Comparison of ENCODE assay signal across 9 mouse cellular contexts in the genomic region with DNA sequence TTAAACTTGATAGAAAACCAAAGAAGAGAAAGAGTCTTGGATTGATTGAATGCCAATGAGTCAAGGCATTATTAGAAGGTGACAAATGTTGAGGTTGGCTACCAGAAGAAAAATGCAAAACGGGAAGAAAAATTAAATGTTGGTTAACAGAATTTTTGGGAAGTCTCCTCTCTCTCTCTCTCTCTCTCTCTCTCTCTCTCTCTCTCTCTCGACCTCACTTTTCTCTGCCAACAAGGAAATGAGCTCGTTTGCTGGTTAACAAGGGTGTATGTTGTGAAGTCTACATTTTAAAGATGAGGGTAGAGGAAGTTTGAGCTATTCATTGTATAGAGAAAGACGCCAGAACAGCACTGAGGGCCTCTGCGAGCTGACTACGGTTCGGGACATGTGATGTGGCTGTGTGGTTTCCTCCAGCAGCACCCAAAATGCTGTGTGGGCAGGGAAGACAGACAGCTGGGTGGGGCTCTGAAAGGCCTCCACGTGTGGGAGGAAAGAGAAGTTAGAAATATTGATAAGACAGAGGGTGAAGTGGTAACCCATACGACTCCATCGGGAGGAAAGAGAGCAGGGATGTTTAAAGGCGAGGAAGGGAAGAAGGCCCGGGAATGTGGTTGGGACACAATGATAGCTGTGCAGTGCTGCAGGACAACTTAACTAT.
A peak's percentile ranks its signal among the peaks of the same experiment; 100 is the strongest.
DNase-seq lines count a peak whose midpoint lies in the region; ATAC-seq and TF ChIP-seq lines count a peak whose summit lies in the region.
"Had no signal": no experiment of that assay in that cellular context is flagged by ENCODE, and none has a peak within 500 bp of the region (broad histone marks: within the 10 kb centered on the region; RNA-seq: fewer than 3 reads in every experiment).

No protein-coding gene starts in this region.

- H3K9me3 ChIP-seq in liver, embryonic 14.5 days (ENCODE audit: control insufficient read depth, low read length), result no peaks in the 10 kb centered on the region
- no peaks in the 10 kb centered on the region for H3K9me3 ChIP-seq in forebrain, postnatal 0 days (ENCODE audit: low read length)

- no peak for TF ChIP-seq EP300 in liver, embryonic 14.5 days (IDR thresholded peaks at IDR 0.05; ENCODE audit: low read depth)

- TF ChIP-seq POLR2A in bone marrow macrophage, adult 2 months (IDR thresholded peaks at IDR 0.05; ENCODE audit: borderline replicate concordance, low read depth, low read length), result no peak

- H3K4me3 ChIP-seq in bone marrow macrophage, adult 2 months (ENCODE audit: insufficient read depth, low read length), result 0 out of 2 replicates have a peak overlapping the region, but pooled peaks have one; percentile 14
- H3K4me3 ChIP-seq in liver, embryonic 14.5 days (ENCODE audit: insufficient read depth in 1 of 2, low read depth in 2 of 2, low read length in 2 of 2), result peak overlapping the region in 1 of 2 experiments; percentile 15; a peak in 1 of 4 replicates
- H3K4me3 ChIP-seq in forebrain, postnatal 0 days (ENCODE audit: low read depth, low read length), result no peak overlapping the region

- TF ChIP-seq CTCF in bone marrow macrophage, adult 2 months (IDR thresholded peaks at IDR 0.05; ENCODE audit: low read depth, low read length), result no peak
- no peak for TF ChIP-seq CTCF in liver, embryonic 14.5 days (IDR thresholded peaks at IDR 0.05; ENCODE audit: low read depth)
- TF ChIP-seq CTCF in forebrain, postnatal 0 days (IDR thresholded peaks at IDR 0.05; ENCODE audit: low read depth), result no peak

- H3K27me3 ChIP-seq in liver, embryonic 14.5 days (ENCODE audit: control insufficient read depth, insufficient read depth, low read length), result no peaks in the 10 kb centered on the region
- no peaks in the 10 kb centered on the region for H3K27me3 ChIP-seq in forebrain, postnatal 0 days (ENCODE audit: insufficient read depth, low read length)

- ATAC-seq in liver, embryonic 14.5 days (ENCODE audit: insufficient read depth), result peak; percentile 91
- no peak for ATAC-seq in forebrain, postnatal 0 days

- H3K9ac ChIP-seq in liver, embryonic 14.5 days (replicated peaks), result peak overlapping the region; percentile 51
- H3K9ac ChIP-seq in forebrain, postnatal 0 days, result no peak overlapping the region

- WGBS in liver, embryonic 14.5 days (ENCODE audit: insufficient replicate concordance), result 6% methylated on average over 12 of the region's 12 CpGs
- 75% methylated on average over 12 of the region's 12 CpGs for WGBS in forebrain, postnatal 0 days

- peaks cover 23% of the 10 kb centered on the region for H3K4me1 ChIP-seq in bone marrow macrophage, adult 2 months (ENCODE audit: control insufficient read depth, insufficient read depth, low read length)
- peaks cover 29% of the 10 kb centered on the region in 2 experiments for H3K4me1 ChIP-seq in liver, embryonic 14.5 days (replicated peaks; ENCODE audit: control insufficient read depth in 2 of 2, insufficient read depth in 2 of 2, low read length in 1 of 2)
- H3K4me1 ChIP-seq in forebrain, postnatal 0 days (ENCODE audit: insufficient read depth), result no peaks in the 10 kb centered on the region

- H3K27ac ChIP-seq in bone marrow macrophage, adult 2 months (ENCODE audit: insufficient read depth, low read depth, low read length), result peak overlapping the region; percentile 95
- peak overlapping the region; percentile 91 for H3K27ac ChIP-seq in liver, embryonic 14.5 days
- H3K27ac ChIP-seq in forebrain, postnatal 0 days (ENCODE audit: low read depth, low read length), result no peak overlapping the region

- no peaks in the 10 kb centered on the region for H3K36me3 ChIP-seq in liver, embryonic 14.5 days (replicated peaks; ENCODE audit: control insufficient read depth, insufficient read depth, low read depth)
- H3K36me3 ChIP-seq in forebrain, postnatal 0 days (ENCODE audit: insufficient read depth), result no peaks in the 10 kb centered on the region

- peak overlapping the region; percentile 66 for H3K4me2 ChIP-seq in liver, embryonic 14.5 days (ENCODE audit: low read depth)
- no peak overlapping the region for H3K4me2 ChIP-seq in forebrain, postnatal 0 days (ENCODE audit: low read depth)

- peak; percentile 86 for DNase-seq in CD4-positive helper T cell, adult 2 months (ENCODE audit: low read depth, low spot score)
- peak; percentile 66 to 69 (median 66) for DNase-seq in liver, embryonic 14.5 days (ENCODE audit: low read depth in 3 of 3, low spot score in 3 of 3)
- peak; percentile 21 to 24 for DNase-seq in spleen, adult 18-20 months
- no peak for DNase-seq in kidney, postnatal 4 days
- DNase-seq in adrenal gland, adult 8-10 months, result no peak
- DNase-seq in testis, postnatal 10 days (ENCODE audit: low spot score), result no peak
- DNase-seq in forebrain, postnatal 0 days, result no peak
- DNase-seq: cerebellum, adult 11-12 months had no signal

Comparison
In these comparisons a context has a peak if more than half of its experiments do, and no peak if none do; other contexts are left out.
1. DNase-seq: peak in CD4-positive helper T cell, adult 2 months (single experiment), liver, embryonic 14.5 days (3 of 3) and spleen, adult 18-20 months (2 of 2); none in kidney, postnatal 4 days (0 of 2), adrenal gland, adult 8-10 months (single experiment), testis, postnatal 10 days (single experiment) and forebrain, postnatal 0 days (single experiment).